Mouse (Mus musculus) heart, postnatal 10 days (tissue): ENCODE measurements around the gene Asap3. TPM values are rescaled to one million over a fixed set of nuclear protein-coding genes. Genes with fewer than 3 reads are reported as not detected.
A peak's percentile ranks its signal among the peaks of the same experiment; 100 is the strongest.

ENCODE experiments used
- DNase-seq, 2 experiments: peaks; one replicate each; pipeline ENCODE4 v3.0.0; 2021
- intact Hi-C: fragments of 180-260 bp; cut with DNase I; formaldehyde crosslinking; loops from one replicate; pipeline ENCODE4 v1.15.1; 2025
- total RNA-seq, 2 experiments: library from RNA; stranded (reverse); gene quantifications; 2 replicates each; pipeline ENCODE4 v1.2.3; 2021

The Asap3 gene
- total RNA-seq, 2 experiments from 2014 or later, result 5.7 to 10.8 TPM

GRCm38 (mm10) chr4:136217063-136217462, 10.9 kb downstream of the Asap3 start:
- no peak for DNase-seq
- intact Hi-C loops, result no loop called here

- intact Hi-C loops, result no loop called here
- peak; percentile 91 to 92 for DNase-seq
Observed at GRCm38 (mm10) chr4:136218595-136219214, 12.5 kb downstream of the Asap3 start.

GRCm38 (mm10) chr4:136220133-136220775, 14.1 kb downstream of the Asap3 start:
- intact Hi-C loops, result no loop called here
- DNase-seq, result peak in 1 of 2 experiments; percentile 30

GRCm38 (mm10) chr4:136223549-136224239, 17.5 kb downstream of the Asap3 start:
- intact Hi-C loops, result no loop called here
- no peak for DNase-seq

- DNase-seq, result peak in 1 of 2 experiments; percentile 24
- intact Hi-C loops, result no loop called here
Observed at GRCm38 (mm10) chr4:136224240-136224559, 18.0 kb downstream of the Asap3 start.

- intact Hi-C loops, result no loop called here
- DNase-seq, result no peak
Observed at GRCm38 (mm10) chr4:136224677-136225460, 18.7 kb downstream of the Asap3 start.

- intact Hi-C loops, result no loop called here
- peak in 1 of 2 experiments; percentile 45 for DNase-seq
Observed at GRCm38 (mm10) chr4:136227408-136227807, 21.2 kb downstream of the Asap3 start.

- intact Hi-C loops, result no loop called here
- DNase-seq, result no peak
Observed at GRCm38 (mm10) chr4:136228640-136229039, 22.5 kb downstream of the Asap3 start.

GRCm38 (mm10) chr4:136238669-136239068, 32.5 kb downstream of the Asap3 start:
- intact Hi-C loops, result loop anchor here (1.0 kb wide), 1 partner anchor 36 kb away; no protein-coding TSS in a partner anchor
- no peak for DNase-seq

GRCm38 (mm10) chr4:136239111-136239510, 32.9 kb downstream of the Asap3 start:
- intact Hi-C loops, result loop anchor here (1.0 kb wide), 1 partner anchor 37 kb away; no protein-coding TSS in a partner anchor
- no peak for DNase-seq

- intact Hi-C loops, result loop anchor here (1.0 kb wide), 1 partner anchor 37 kb away; no protein-coding TSS in a partner anchor
- peak; percentile 90 to 92 for DNase-seq
Observed at GRCm38 (mm10) chr4:136239622-136240021, 33.5 kb downstream of the Asap3 start.

GRCm38 (mm10) chr4:136240123-136240522, 34.0 kb downstream of the Asap3 start:
- peak in 1 of 2 experiments; percentile 15 for DNase-seq
- intact Hi-C loops, result no loop called here

GRCm38 (mm10) chr4:136240955-136241354, 34.8 kb downstream of the Asap3 start:
- intact Hi-C loops, result no loop called here
- DNase-seq, result no peak

GRCm38 (mm10) chr4:136242065-136242703, 36.0 kb downstream of the Asap3 start:
- DNase-seq, result peak; percentile 48 to 65
- intact Hi-C loops, result no loop called here

- intact Hi-C loops, result no loop called here
- no peak for DNase-seq
Observed at GRCm38 (mm10) chr4:136242728-136243127, 36.6 kb downstream of the Asap3 start.

- DNase-seq, result no peak
- intact Hi-C loops, result no loop called here
Observed at GRCm38 (mm10) chr4:136244208-136244607, 38.0 kb downstream of the Asap3 start.

GRCm38 (mm10) chr4:136245681-136246080, 39.5 kb downstream of the Asap3 start:
- DNase-seq, result no peak
- intact Hi-C loops, result no loop called here

- peak; percentile 50 to 53 for DNase-seq
- intact Hi-C loops, result no loop called here
Observed at GRCm38 (mm10) chr4:136246568-136246969, 40.4 kb downstream of the Asap3 start.

- no peak for DNase-seq
- intact Hi-C loops, result no loop called here
Observed at GRCm38 (mm10) chr4:136247386-136247728, 41.2 kb downstream of the Asap3 start.

- intact Hi-C loops, result no loop called here
- DNase-seq, result peak; percentile 83 to 84
Observed at GRCm38 (mm10) chr4:136247729-136248463, 41.7 kb downstream of the Asap3 start, which contains the start of gene Tcea3. Gene Tcea3 (plus strand): TSS chr4:136247729.
